Mouse (Mus musculus) E14TG2a.4 (cell line): Measurements from ENCODE around the gene Poc1b.

Experiments used
- CTCF ChIP-seq: conservative IDR thresholded peaks from 2 replicates; pipeline ENCODE4 v1.5.1; 2014; ENCODE audit warnings: low read length
- NANOG ChIP-seq: IDR thresholded peaks from 2 replicates; pipeline ENCODE4 v1.6.1; 2014; ENCODE audit warnings: borderline replicate concordance, low read length, mixed read lengths
- POU5F1 ChIP-seq: IDR thresholded peaks from 2 replicates; pipeline ENCODE4 v1.6.1; 2014; ENCODE audit warnings: low read length, borderline replicate concordance

DNA sequence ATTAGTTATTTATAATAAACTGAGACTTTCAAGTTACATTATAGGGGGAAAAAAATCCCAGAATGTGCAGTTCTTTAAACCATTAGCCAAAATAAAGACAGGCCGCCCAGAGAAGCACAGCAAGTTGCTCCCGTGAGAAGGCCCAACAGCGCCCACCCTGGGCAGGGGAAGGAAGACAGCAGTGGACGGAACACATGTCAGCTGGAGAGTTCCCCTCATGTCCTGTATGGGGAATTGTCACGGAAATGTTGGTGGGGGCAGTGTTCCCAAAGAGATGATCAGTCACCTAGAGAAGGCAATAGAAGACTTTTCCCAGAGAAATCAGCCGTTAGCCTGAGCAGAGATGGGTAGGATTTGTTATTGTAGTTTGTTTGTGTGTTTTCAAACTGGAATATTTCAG lies 61.6 kb downstream of the Poc1b start:
- no peak for TF ChIP-seq CTCF
- no peak for TF ChIP-seq POU5F1
- TF ChIP-seq NANOG = no peak
